Mouse (Mus musculus): Measurements from ENCODE around the gene Vwa1. TPM values are rescaled to one million over a fixed set of nuclear protein-coding genes. Genes with fewer than 3 reads are reported as not detected.
A peak's percentile ranks its signal among the peaks of the same experiment; 100 is the strongest.

Gene Vwa1
- total and polyA plus RNA-seq, 3 experiments, result 0.33 to 0.42 TPM; not detected in 1

DNA sequence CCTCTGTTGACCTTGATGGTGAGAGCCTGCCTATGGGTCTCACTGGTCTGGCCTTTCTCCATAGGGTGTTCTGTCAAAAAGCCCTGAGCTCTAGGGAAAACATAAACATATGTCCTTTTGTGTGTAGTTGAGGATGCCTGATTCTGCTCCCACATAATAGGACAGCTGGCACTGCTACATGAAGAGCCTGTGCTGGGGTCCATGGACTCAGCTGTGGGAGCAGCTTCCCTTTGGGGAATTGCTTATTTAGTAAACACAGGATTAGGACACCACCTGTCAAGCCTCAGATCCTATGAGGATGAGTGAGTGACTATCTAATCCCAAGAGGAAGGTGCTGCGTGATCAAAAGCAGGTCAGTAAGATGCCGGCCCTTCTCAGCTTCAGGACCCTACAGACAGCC, 46.5 kb downstream of the Vwa1 start:
- H3K9ac ChIP-seq (ENCODE audit: control insufficient read depth, low read depth, low read length, poor library complexity, severe bottlenecking), result no peak overlapping the region
- H3K4me1 ChIP-seq (ENCODE audit: control insufficient read depth in 1 of 2, insufficient read depth in 2 of 2, low read length in 2 of 2), result no peaks in the 10 kb centered on the region
- H3K4me3 ChIP-seq (ENCODE audit: control insufficient read depth in 1 of 2, insufficient read depth in 1 of 2, low read depth in 2 of 2, low read length in 2 of 2), result no peak overlapping the region
- no peak overlapping the region for H3K27ac ChIP-seq (ENCODE audit: control insufficient read depth, low read depth, low read length)
- no peak for DNase-seq (ENCODE audit: low read depth, low spot score)
- H3K79me2 ChIP-seq (ENCODE audit: control insufficient read depth, insufficient read depth, low read length, poor library complexity), result no peaks in the 10 kb centered on the region
- TF ChIP-seq TAL1 (IDR thresholded peaks at IDR 0.05; ENCODE audit: low read length) (no peak), MAZ (IDR thresholded peaks at IDR 0.05; ENCODE audit: low read depth, low read length) (no peak), EP300 (IDR thresholded peaks at IDR 0.05; ENCODE audit: low read depth in 1 of 2, low read length in 2 of 2) (no peak), POLR2A (IDR thresholded peaks at IDR 0.05; ENCODE audit: control insufficient read depth in 1 of 2, insufficient read depth in 1 of 2, low read depth in 1 of 2, low read length in 2 of 2, poor library complexity in 1 of 2) (no peak)
- no peaks in the 10 kb centered on the region for H3K9me3 ChIP-seq (replicated peaks; ENCODE audit: insufficient read depth, low read length)
- H3K36me3 ChIP-seq (ENCODE audit: control insufficient read depth in 1 of 2, insufficient read depth in 2 of 2, low read length in 2 of 2), result no peaks in the 10 kb centered on the region; a peak in 1 of 4 replicates
- H3K27me3 ChIP-seq (ENCODE audit: control insufficient read depth in 1 of 2, insufficient read depth in 2 of 2, low read length in 2 of 2), result no peaks in the 10 kb centered on the region

DNA sequence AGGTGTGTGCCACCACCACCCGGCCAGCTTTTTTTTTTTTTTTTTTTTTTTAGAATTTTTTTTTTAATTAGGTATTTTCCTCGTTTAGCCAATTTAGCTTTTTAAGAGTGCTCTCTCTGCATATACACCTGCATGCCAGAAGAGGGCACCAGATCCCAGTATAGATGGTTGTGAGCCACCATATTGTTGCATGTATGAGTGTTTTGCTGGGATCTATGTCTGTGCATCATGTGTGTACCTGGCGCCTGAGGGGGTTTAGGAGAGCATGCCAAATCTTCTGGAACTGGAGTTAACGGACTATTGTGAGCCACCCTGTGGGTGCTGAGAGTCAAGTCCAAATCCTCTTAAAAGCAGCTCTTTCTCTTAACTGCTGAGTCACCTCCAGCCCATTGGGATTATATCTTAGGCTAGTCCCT, 52.8 kb downstream of the Vwa1 start:
- Histone ChIP-seq H3K36me3 (ENCODE audit: control insufficient read depth in 1 of 2, insufficient read depth in 2 of 2, low read length in 2 of 2) (peaks cover 0 to 4% of the 10 kb centered on the region in 2 experiments; a peak in 2 of 4 replicates), H3K9me3 (replicated peaks; ENCODE audit: insufficient read depth, low read length) (no peaks in the 10 kb centered on the region), H3K4me1 (ENCODE audit: control insufficient read depth in 1 of 2, insufficient read depth in 2 of 2, low read length in 2 of 2) (no peaks in the 10 kb centered on the region), H3K4me3 (ENCODE audit: control insufficient read depth in 1 of 2, insufficient read depth in 1 of 2, low read depth in 2 of 2, low read length in 2 of 2) (no peak overlapping the region), H3K79me2 (ENCODE audit: control insufficient read depth, insufficient read depth, low read length, poor library complexity) (no peaks in the 10 kb centered on the region), H3K27ac (ENCODE audit: control insufficient read depth, low read depth, low read length) (no peak overlapping the region), H3K27me3 (ENCODE audit: control insufficient read depth in 1 of 2, insufficient read depth in 2 of 2, low read length in 2 of 2) (no peaks in the 10 kb centered on the region), H3K9ac (ENCODE audit: control insufficient read depth, low read depth, low read length, poor library complexity, severe bottlenecking) (no peak overlapping the region)
- TF ChIP-seq MAX (IDR thresholded peaks at IDR 0.05; ENCODE audit: low read length) (no peak), ZNF384 (IDR thresholded peaks at IDR 0.05; ENCODE audit: low read depth, low read length) (peak; percentile 65), SMC3 (IDR thresholded peaks at IDR 0.05; ENCODE audit: low read depth, low read length) (peak; percentile 52), POLR2AphosphoS2 (IDR thresholded peaks at IDR 0.05; ENCODE audit: low read length) (no peak), ZC3H11A (IDR thresholded peaks at IDR 0.05; ENCODE audit: low read depth, low read length) (0 out of 2 replicates have a peak, but pooled peaks have one; percentile 12), CTCF (IDR thresholded peaks at IDR 0.05 in 2 of 3, conservative IDR thresholded peaks at IDR 0.05 in 1 of 3; ENCODE audit: control insufficient read depth in 1 of 3, insufficient read depth in 1 of 3, low read depth in 2 of 3, low read length in 3 of 3, poor library complexity in 1 of 3, severe bottlenecking in 1 of 3) (peak; percentile 37 to 58 (median 56)), RAD21 (IDR thresholded peaks at IDR 0.05; ENCODE audit: low read depth, low read length) (peak; percentile 43)
- DNase-seq (ENCODE audit: low read depth, low spot score), result peak; percentile 52

Other genes with a start within 250 kb of the Vwa1 start
- 141 and 151 TPM in 2 replicates for gene Nadk, start 212.3 kb downstream of the Vwa1 start, total RNA-seq (2012; rRNA removed)
- gene Nadk, start 212.3 kb downstream of the Vwa1 start, polyA plus RNA-seq (2012; ENCODE audit: insufficient read depth in 1 of 2, insufficient read length in 2 of 2, low read depth in 1 of 2, low replicate concordance in 2 of 2, missing spikeins in 1 of 2), result 100 to 1,000 TPM in 1 of 2 experiments, 10 to 100 TPM in 1; 53.2 to 258 TPM
- 9.0 and 9.9 TPM in 2 replicates for gene Slc35e2, start 173.3 kb downstream of the Vwa1 start, total RNA-seq (2012; rRNA removed)
- gene Slc35e2, start 173.3 kb downstream of the Vwa1 start, polyA plus RNA-seq (2012; ENCODE audit: insufficient read depth in 1 of 2, insufficient read length in 2 of 2, low read depth in 1 of 2, low replicate concordance in 2 of 2, missing spikeins in 1 of 2), result 1 to 10 TPM in 1 of 2 experiments, not detected in 1; 6.4 TPM
- gene Cdk11b, start 149.8 kb downstream of the Vwa1 start, total RNA-seq (2012; rRNA removed), result 47.9 and 56.6 TPM in 2 replicates
- 100 to 1,000 TPM; 113 to 249 TPM for gene Cdk11b, start 149.8 kb downstream of the Vwa1 start, polyA plus RNA-seq (2012; ENCODE audit: insufficient read depth in 1 of 2, insufficient read length in 2 of 2, low read depth in 1 of 2, low replicate concordance in 2 of 2, missing spikeins in 1 of 2)
- gene Gm10563, start 129.3 kb downstream of the Vwa1 start, total RNA-seq (2012; rRNA removed), result not detected in 2 replicates
- gene Gm10563, start 129.3 kb downstream of the Vwa1 start, polyA plus RNA-seq (2012; ENCODE audit: insufficient read depth in 1 of 2, insufficient read length in 2 of 2, low read depth in 1 of 2, low replicate concordance in 2 of 2, missing spikeins in 1 of 2), result not detected
- 1.6 and 1.8 TPM in 2 replicates for gene Mmp23, start 121.3 kb downstream of the Vwa1 start, total RNA-seq (2012; rRNA removed)
- gene Mmp23, start 121.3 kb downstream of the Vwa1 start, polyA plus RNA-seq (2012; ENCODE audit: insufficient read depth in 1 of 2, insufficient read length in 2 of 2, low read depth in 1 of 2, low replicate concordance in 2 of 2, missing spikeins in 1 of 2), result 1 to 10 TPM in 1 of 2 experiments, not detected in 1; 2.4 TPM
- 21.4 and 27.7 TPM in 2 replicates for gene Mib2, start 105.5 kb downstream of the Vwa1 start, total RNA-seq (2012; rRNA removed)
- gene Mib2, start 105.5 kb downstream of the Vwa1 start, polyA plus RNA-seq (2012; ENCODE audit: insufficient read depth in 1 of 2, insufficient read length in 2 of 2, low read depth in 1 of 2, low replicate concordance in 2 of 2, missing spikeins in 1 of 2), result 10 to 100 TPM in 1 of 2 experiments, not detected in 1; 38.3 TPM
- gene Fndc10, start 80.4 kb downstream of the Vwa1 start, total RNA-seq (2012; rRNA removed), result 1.1 and 2.6 TPM in 2 replicates
- gene Fndc10, start 80.4 kb downstream of the Vwa1 start, polyA plus RNA-seq (2012; ENCODE audit: insufficient read depth in 1 of 2, insufficient read length in 2 of 2, low read depth in 1 of 2, low replicate concordance in 2 of 2, missing spikeins in 1 of 2), result 1 to 10 TPM in 1 of 2 experiments, not detected in 1; 5.9 TPM
- 160 and 170 TPM in 2 replicates for gene Ssu72, start 69.9 kb downstream of the Vwa1 start, total RNA-seq (2012; rRNA removed)
- gene Ssu72, start 69.9 kb downstream of the Vwa1 start, polyA plus RNA-seq (2012; ENCODE audit: insufficient read depth in 1 of 2, insufficient read length in 2 of 2, low read depth in 1 of 2, low replicate concordance in 2 of 2, missing spikeins in 1 of 2), result 100 to 1,000 TPM; 140 to 267 TPM
- gene Tmem240, start 39.9 kb downstream of the Vwa1 start, total RNA-seq (2012; rRNA removed), result 0.13 and 0.27 TPM in 2 replicates
- under 1 TPM in 1 of 2 experiments, not detected in 1; 0.33 TPM for gene Tmem240, start 39.9 kb downstream of the Vwa1 start, polyA plus RNA-seq (2012; ENCODE audit: insufficient read depth in 1 of 2, insufficient read length in 2 of 2, low read depth in 1 of 2, low replicate concordance in 2 of 2, missing spikeins in 1 of 2)
- 198 and 220 TPM in 2 replicates for gene Atad3a, start 13.6 kb downstream of the Vwa1 start, total RNA-seq (2012; rRNA removed)
- gene Atad3a, start 13.6 kb downstream of the Vwa1 start, polyA plus RNA-seq (2012; ENCODE audit: insufficient read depth in 1 of 2, insufficient read length in 2 of 2, low read depth in 1 of 2, low replicate concordance in 2 of 2, missing spikeins in 1 of 2), result 100 to 1,000 TPM in 1 of 2 experiments, not detected in 1; 232 TPM
- gene Tmem88b, start 11.2 kb upstream of the Vwa1 start, total RNA-seq (2012; rRNA removed), result 0.10 and 0.19 TPM in 2 replicates
- under 1 TPM in 1 of 2 experiments, not detected in 1; 0.32 TPM for gene Tmem88b, start 11.2 kb upstream of the Vwa1 start, polyA plus RNA-seq (2012; ENCODE audit: insufficient read depth in 1 of 2, insufficient read length in 2 of 2, low read depth in 1 of 2, low replicate concordance in 2 of 2, missing spikeins in 1 of 2)
- gene Ankrd65, start 15.7 kb upstream of the Vwa1 start, total RNA-seq (2012; rRNA removed), result 0.12 TPM in 1 of 2 replicates, not detected in the other
- gene Ankrd65, start 15.7 kb upstream of the Vwa1 start, polyA plus RNA-seq (2012; ENCODE audit: insufficient read depth in 1 of 2, insufficient read length in 2 of 2, low read depth in 1 of 2, low replicate concordance in 2 of 2, missing spikeins in 1 of 2), result not detected
- 301 and 346 TPM in 2 replicates for gene Mrpl20, start 28.2 kb upstream of the Vwa1 start, total RNA-seq (2012; rRNA removed)
- 100 to 1,000 TPM in 1 of 2 experiments, not detected in 1; 336 TPM for gene Mrpl20, start 28.2 kb upstream of the Vwa1 start, polyA plus RNA-seq (2012; ENCODE audit: insufficient read depth in 1 of 2, insufficient read length in 2 of 2, low read depth in 1 of 2, low replicate concordance in 2 of 2, missing spikeins in 1 of 2)
- 38.2 and 46.1 TPM in 2 replicates for gene Ccnl2, start 37.8 kb upstream of the Vwa1 start, total RNA-seq (2012; rRNA removed)
- 100 to 1,000 TPM in 1 of 2 experiments, 10 to 100 TPM in 1; 48.6 to 103 TPM for gene Ccnl2, start 37.8 kb upstream of the Vwa1 start, polyA plus RNA-seq (2012; ENCODE audit: insufficient read depth in 1 of 2, insufficient read length in 2 of 2, low read depth in 1 of 2, low replicate concordance in 2 of 2, missing spikeins in 1 of 2)
- gene Aurkaip1, start 56.6 kb upstream of the Vwa1 start, total RNA-seq (2012; rRNA removed), result 153 and 166 TPM in 2 replicates
- gene Aurkaip1, start 56.6 kb upstream of the Vwa1 start, polyA plus RNA-seq (2012; ENCODE audit: insufficient read depth in 1 of 2, insufficient read length in 2 of 2, low read depth in 1 of 2, low replicate concordance in 2 of 2, missing spikeins in 1 of 2), result 100 to 1,000 TPM in 1 of 2 experiments, not detected in 1; 203 TPM
- not detected in 2 replicates for gene Mxra8, start 65.0 kb upstream of the Vwa1 start, total RNA-seq (2012; rRNA removed)
- gene Mxra8, start 65.0 kb upstream of the Vwa1 start, polyA plus RNA-seq (2012; ENCODE audit: insufficient read depth in 1 of 2, insufficient read length in 2 of 2, low read depth in 1 of 2, low replicate concordance in 2 of 2, missing spikeins in 1 of 2), result under 1 TPM in 1 of 2 experiments, not detected in 1; 0.46 TPM
- 43.4 and 56.8 TPM in 2 replicates for gene Dvl1, start 72.7 kb upstream of the Vwa1 start, total RNA-seq (2012; rRNA removed)
- 10 to 100 TPM in 1 of 2 experiments, not detected in 1; 60.3 TPM for gene Dvl1, start 72.7 kb upstream of the Vwa1 start, polyA plus RNA-seq (2012; ENCODE audit: insufficient read depth in 1 of 2, insufficient read length in 2 of 2, low read depth in 1 of 2, low replicate concordance in 2 of 2, missing spikeins in 1 of 2)
- 0.52 and 0.62 TPM in 2 replicates for gene Tas1r3, start 88.7 kb upstream of the Vwa1 start, total RNA-seq (2012; rRNA removed)
- 10 to 100 TPM in 1 of 2 experiments, 1 to 10 TPM in 1; 1.1 to 54.9 TPM for gene Tas1r3, start 88.7 kb upstream of the Vwa1 start, polyA plus RNA-seq (2012; ENCODE audit: insufficient read depth in 1 of 2, insufficient read length in 2 of 2, low read depth in 1 of 2, low replicate concordance in 2 of 2, missing spikeins in 1 of 2)
- 10.9 and 14.0 TPM in 2 replicates for gene Cptp, start 94.7 kb upstream of the Vwa1 start, total RNA-seq (2012; rRNA removed)
- 10 to 100 TPM in 1 of 2 experiments, not detected in 1; 22.6 TPM for gene Cptp, start 94.7 kb upstream of the Vwa1 start, polyA plus RNA-seq (2012; ENCODE audit: insufficient read depth in 1 of 2, insufficient read length in 2 of 2, low read depth in 1 of 2, low replicate concordance in 2 of 2, missing spikeins in 1 of 2)
- gene Ints11, start 94.8 kb upstream of the Vwa1 start, total RNA-seq (2012; rRNA removed), result 78.9 and 82.5 TPM in 2 replicates
- 10 to 100 TPM in 1 of 2 experiments, not detected in 1; 96.8 TPM for gene Ints11, start 94.8 kb upstream of the Vwa1 start, polyA plus RNA-seq (2012; ENCODE audit: insufficient read depth in 1 of 2, insufficient read length in 2 of 2, low read depth in 1 of 2, low replicate concordance in 2 of 2, missing spikeins in 1 of 2)
- gene Pusl1, start 117.1 kb upstream of the Vwa1 start, total RNA-seq (2012; rRNA removed), result 50.0 and 65.2 TPM in 2 replicates
- 10 to 100 TPM in 1 of 2 experiments, not detected in 1; 68.4 TPM for gene Pusl1, start 117.1 kb upstream of the Vwa1 start, polyA plus RNA-seq (2012; ENCODE audit: insufficient read depth in 1 of 2, insufficient read length in 2 of 2, low read depth in 1 of 2, low replicate concordance in 2 of 2, missing spikeins in 1 of 2)
- gene Acap3, start 117.1 kb upstream of the Vwa1 start, total RNA-seq (2012; rRNA removed), result 17.6 and 24.5 TPM in 2 replicates
- 10 to 100 TPM in 1 of 2 experiments, not detected in 1; 39.1 TPM for gene Acap3, start 117.1 kb upstream of the Vwa1 start, polyA plus RNA-seq (2012; ENCODE audit: insufficient read depth in 1 of 2, insufficient read length in 2 of 2, low read depth in 1 of 2, low replicate concordance in 2 of 2, missing spikeins in 1 of 2)
- 120 and 121 TPM in 2 replicates for gene Ube2j2, start 169.1 kb upstream of the Vwa1 start, total RNA-seq (2012; rRNA removed)
- gene Ube2j2, start 169.1 kb upstream of the Vwa1 start, polyA plus RNA-seq (2012; ENCODE audit: insufficient read depth in 1 of 2, insufficient read length in 2 of 2, low read depth in 1 of 2, low replicate concordance in 2 of 2, missing spikeins in 1 of 2), result 100 to 1,000 TPM in 1 of 2 experiments, not detected in 1; 172 TPM
- 1.2 and 1.8 TPM in 2 replicates for gene C1qtnf12, start 187.6 kb upstream of the Vwa1 start, total RNA-seq (2012; rRNA removed)
- gene C1qtnf12, start 187.6 kb upstream of the Vwa1 start, polyA plus RNA-seq (2012; ENCODE audit: insufficient read depth in 1 of 2, insufficient read length in 2 of 2, low read depth in 1 of 2, low replicate concordance in 2 of 2, missing spikeins in 1 of 2), result 1 to 10 TPM in 1 of 2 experiments, not detected in 1; 2.9 TPM
- 6.6 and 9.1 TPM in 2 replicates for gene B3galt6, start 218.0 kb upstream of the Vwa1 start, total RNA-seq (2012; rRNA removed)
- 1 to 10 TPM in 1 of 2 experiments, not detected in 1; 3.8 TPM for gene B3galt6, start 218.0 kb upstream of the Vwa1 start, polyA plus RNA-seq (2012; ENCODE audit: insufficient read depth in 1 of 2, insufficient read length in 2 of 2, low read depth in 1 of 2, low replicate concordance in 2 of 2, missing spikeins in 1 of 2)
- gene Sdf4, start 218.2 kb upstream of the Vwa1 start, total RNA-seq (2012; rRNA removed), result 111 and 114 TPM in 2 replicates
- 100 to 1,000 TPM in 1 of 2 experiments, not detected in 1; 117 TPM for gene Sdf4, start 218.2 kb upstream of the Vwa1 start, polyA plus RNA-seq (2012; ENCODE audit: insufficient read depth in 1 of 2, insufficient read length in 2 of 2, low read depth in 1 of 2, low replicate concordance in 2 of 2, missing spikeins in 1 of 2)
- 1.6 and 1.7 TPM in 2 replicates for gene Tnfrsf4, start 239.1 kb upstream of the Vwa1 start, total RNA-seq (2012; rRNA removed)
- 1 to 10 TPM in 1 of 2 experiments, not detected in 1; 2.7 TPM for gene Tnfrsf4, start 239.1 kb upstream of the Vwa1 start, polyA plus RNA-seq (2012; ENCODE audit: insufficient read depth in 1 of 2, insufficient read length in 2 of 2, low read depth in 1 of 2, low replicate concordance in 2 of 2, missing spikeins in 1 of 2)

Measured in MEL (cell line).